Mouse (Mus musculus): ENCODE data around the gene Ap1g2. TPM values are rescaled to one million over a fixed set of nuclear protein-coding genes. Genes with fewer than 3 reads are reported as not detected.

Ap1g2 gene
- total and polyA plus RNA-seq, 3 experiments, result 17.1 to 47.8 (median 21.8) TPM

- Histone ChIP-seq H3K4me1 (ENCODE audit: insufficient read depth, low read depth, low read length) (peaks cover under 1% of the 10 kb centered on the region; the same call in 1 of the 2 replicates), H3K4me3 (ENCODE audit: low read depth, low read length) (no peak overlapping the region), H3K27me3 (ENCODE audit: insufficient read depth, low read length) (peaks cover 66% of the 10 kb centered on the region), H3K36me3 (replicated peaks) (no peaks in the 10 kb centered on the region), H3K9me3 (replicated peaks) (peaks cover 3% of the 10 kb centered on the region; the same call in 1 of the 2 replicates)
- TF ChIP-seq TAL1 (conservative IDR thresholded peaks at IDR 0.05; ENCODE audit: low read depth, low read length) (no peak), CTCF (IDR thresholded peaks at IDR 0.05; ENCODE audit: low read depth, low read length) (no peak), GATA2 (IDR thresholded peaks at IDR 0.05; ENCODE audit: borderline replicate concordance, low read depth, low read length) (no peak), POLR2AphosphoS5 (IDR thresholded peaks at IDR 0.05; ENCODE audit: insufficient replicate concordance, low read depth, low read length) (no peak), GATA1 (IDR thresholded peaks at IDR 0.05; ENCODE audit: borderline replicate concordance, low read length) (no peak)
- ATAC-seq (ENCODE audit: extremely low read depth, insufficient number of reproducible peaks, low FRiP score, poor library complexity, severe bottlenecking) (no peak), DNase-seq (ENCODE audit: low spot score) (no peak)
Measured at GRCm38 (mm10) chr14:55114759-55115701, 8.6 kb upstream of the Ap1g2 start.

GRCm38 (mm10) chr14:55113975-55114645, 7.7 kb upstream of the Ap1g2 start:
- Histone ChIP-seq H3K4me1 (ENCODE audit: insufficient read depth, low read depth, low read length) (peaks cover 6% of the 10 kb centered on the region), H3K4me3 (ENCODE audit: low read depth, low read length) (no peak overlapping the region), H3K36me3 (replicated peaks) (no peaks in the 10 kb centered on the region), H3K9me3 (replicated peaks) (peaks cover 3% of the 10 kb centered on the region; the same call in 1 of the 2 replicates), H3K27me3 (ENCODE audit: insufficient read depth, low read length) (peaks cover 75% of the 10 kb centered on the region)
- ATAC-seq (ENCODE audit: extremely low read depth, insufficient number of reproducible peaks, low FRiP score, poor library complexity, severe bottlenecking) (no peak), DNase-seq (ENCODE audit: low spot score) (no peak)
- no peak for TF ChIP-seq POLR2AphosphoS5 (IDR thresholded peaks at IDR 0.05; ENCODE audit: insufficient replicate concordance, low read depth, low read length)
- no peak for TF ChIP-seq CTCF (IDR thresholded peaks at IDR 0.05; ENCODE audit: low read depth, low read length)
- TF ChIP-seq GATA1 (IDR thresholded peaks at IDR 0.05; ENCODE audit: borderline replicate concordance, low read length), result no peak
- no peak for TF ChIP-seq TAL1 (conservative IDR thresholded peaks at IDR 0.05; ENCODE audit: low read depth, low read length)
- TF ChIP-seq GATA2 (IDR thresholded peaks at IDR 0.05; ENCODE audit: borderline replicate concordance, low read depth, low read length), result no peak

GRCm38 (mm10) chr14:55113351-55113974, 7.1 kb upstream of the Ap1g2 start:
- peaks cover 8% of the 10 kb centered on the region for H3K4me1 ChIP-seq (ENCODE audit: insufficient read depth, low read depth, low read length)
- no peak overlapping the region for H3K4me3 ChIP-seq (ENCODE audit: low read depth, low read length)
- ATAC-seq (ENCODE audit: extremely low read depth, insufficient number of reproducible peaks, low FRiP score, poor library complexity, severe bottlenecking) (no peak), DNase-seq (ENCODE audit: low spot score) (no peak)
- no peaks in the 10 kb centered on the region for H3K36me3 ChIP-seq (replicated peaks)
- TF ChIP-seq POLR2AphosphoS5 (IDR thresholded peaks at IDR 0.05; ENCODE audit: insufficient replicate concordance, low read depth, low read length) (no peak), GATA2 (IDR thresholded peaks at IDR 0.05; ENCODE audit: borderline replicate concordance, low read depth, low read length) (no peak), TAL1 (conservative IDR thresholded peaks at IDR 0.05; ENCODE audit: low read depth, low read length) (no peak), CTCF (IDR thresholded peaks at IDR 0.05; ENCODE audit: low read depth, low read length) (no peak), GATA1 (IDR thresholded peaks at IDR 0.05; ENCODE audit: borderline replicate concordance, low read length) (no peak)
- H3K27me3 ChIP-seq (ENCODE audit: insufficient read depth, low read length), result peaks cover 76% of the 10 kb centered on the region
- H3K9me3 ChIP-seq (replicated peaks), result peaks cover 3% of the 10 kb centered on the region; the same call in 1 of the 2 replicates

GRCm38 (mm10) chr14:55111720-55112119, 5.3 kb upstream of the Ap1g2 start:
- DNase-seq (ENCODE audit: low spot score) (no peak), ATAC-seq (ENCODE audit: extremely low read depth, insufficient number of reproducible peaks, low FRiP score, poor library complexity, severe bottlenecking) (no peak)
- H3K27me3 ChIP-seq (ENCODE audit: insufficient read depth, low read length), result peaks cover 68% of the 10 kb centered on the region
- H3K36me3 ChIP-seq (replicated peaks), result no peaks in the 10 kb centered on the region
- TF ChIP-seq GATA1 (IDR thresholded peaks at IDR 0.05; ENCODE audit: borderline replicate concordance, low read length) (no peak), CTCF (IDR thresholded peaks at IDR 0.05; ENCODE audit: low read depth, low read length) (no peak), POLR2AphosphoS5 (IDR thresholded peaks at IDR 0.05; ENCODE audit: insufficient replicate concordance, low read depth, low read length) (no peak), GATA2 (IDR thresholded peaks at IDR 0.05; ENCODE audit: borderline replicate concordance, low read depth, low read length) (no peak), TAL1 (conservative IDR thresholded peaks at IDR 0.05; ENCODE audit: low read depth, low read length) (no peak)
- peaks cover 20% of the 10 kb centered on the region for H3K4me1 ChIP-seq (ENCODE audit: insufficient read depth, low read depth, low read length)
- H3K4me3 ChIP-seq (ENCODE audit: low read depth, low read length), result no peak overlapping the region
- H3K9me3 ChIP-seq (replicated peaks), result peaks cover 3% of the 10 kb centered on the region; the same call in 1 of the 2 replicates

- H3K27me3 ChIP-seq (ENCODE audit: insufficient read depth, low read length), result peaks cover 53% of the 10 kb centered on the region
- H3K4me1 ChIP-seq (ENCODE audit: insufficient read depth, low read depth, low read length), result peaks cover 32% of the 10 kb centered on the region
- H3K4me3 ChIP-seq (ENCODE audit: low read depth, low read length), result no peak overlapping the region
Measured at GRCm38 (mm10) chr14:55110076-55110475, 3.7 kb upstream of the Ap1g2 start.

More at GRCm38 (mm10) chr14:55110076-55110475, 3.7 kb upstream of the Ap1g2 start:
- Histone ChIP-seq H3K9me3 (replicated peaks) (peaks cover 3% of the 10 kb centered on the region; the same call in 1 of the 2 replicates), H3K36me3 (replicated peaks) (peaks cover 3% of the 10 kb centered on the region)
- DNase-seq (ENCODE audit: low spot score) (no peak), ATAC-seq (ENCODE audit: extremely low read depth, insufficient number of reproducible peaks, low FRiP score, poor library complexity, severe bottlenecking) (no peak)
- TF ChIP-seq POLR2AphosphoS5 (IDR thresholded peaks at IDR 0.05; ENCODE audit: insufficient replicate concordance, low read depth, low read length) (no peak), GATA2 (IDR thresholded peaks at IDR 0.05; ENCODE audit: borderline replicate concordance, low read depth, low read length) (no peak), TAL1 (conservative IDR thresholded peaks at IDR 0.05; ENCODE audit: low read depth, low read length) (no peak), CTCF (IDR thresholded peaks at IDR 0.05; ENCODE audit: low read depth, low read length) (no peak), GATA1 (IDR thresholded peaks at IDR 0.05; ENCODE audit: borderline replicate concordance, low read length) (no peak)

All from G1E (cell line).